Mouse (Mus musculus) hindbrain, embryonic 11.5 days (tissue): ENCODE measurements around the gene Gmnn. TPM values are rescaled to one million over a fixed set of nuclear protein-coding genes. Genes with fewer than 3 reads are reported as not detected.

Source experiments
- ATAC-seq: fragments of 200-750 bp; cut with Nextera tagmentation; 2 replicates; pipeline ENCODE4 v1.8.0; 2017; ENCODE audit warnings: mild to moderate bottlenecking, moderate TSS enrichment, moderate library complexity; ENCODE audit not compliant: low FRiP score
- DNase-seq: peaks from one replicate; pipeline ENCODE4 v3.0.0-alpha.2; 2015; ENCODE audit warnings: low spot score
- H3K27ac ChIP-seq: fragments of 300-500 bp; sonication (generic); 2 replicates; pipeline ENCODE4 v1.5.1; 2014; ENCODE audit warnings: mild to moderate bottlenecking, low read depth, low read length
- H3K27me3 ChIP-seq: fragments of 300-500 bp; sonication (generic); 2 replicates; pipeline ENCODE4 v1.6.1; 2014; ENCODE audit warnings: mild to moderate bottlenecking, low read length, moderate library complexity, mixed read lengths; ENCODE audit not compliant: control insufficient read depth, insufficient read depth
- H3K36me3 ChIP-seq: fragments of 300-500 bp; sonication (generic); 2 replicates; pipeline ENCODE4 v1.6.1; 2014; ENCODE audit warnings: mild to moderate bottlenecking, low read length, moderate library complexity, mixed read lengths; ENCODE audit not compliant: control insufficient read depth, insufficient read depth
- H3K4me1 ChIP-seq: fragments of 300-500 bp; sonication (generic); replicated peaks from 2 replicates; pipeline ENCODE4 v1.6.1; 2014; ENCODE audit warnings: low read length, mixed read lengths; ENCODE audit not compliant: control insufficient read depth, insufficient read depth
- H3K4me2 ChIP-seq: fragments of 300-500 bp; sonication (generic); replicated peaks from 2 replicates; pipeline ENCODE4 v1.6.1; 2014; ENCODE audit warnings: mild to moderate bottlenecking, low read depth, low read length
- H3K4me3 ChIP-seq: fragments of 300-500 bp; sonication (generic); 2 replicates; pipeline ENCODE4 v1.5.1; 2014; ENCODE audit warnings: low read depth, low read length
- H3K9ac ChIP-seq: fragments of 300-500 bp; sonication (generic); 2 replicates; pipeline ENCODE4 v1.6.1; 2014; ENCODE audit warnings: low read depth, low read length
- H3K9me3 ChIP-seq: fragments of 300-500 bp; sonication (generic); 2 replicates; pipeline ENCODE4 v1.6.1; 2016; ENCODE audit warnings: low read length; ENCODE audit not compliant: control insufficient read depth
- WGBS: fragments of 180-500 bp; shearing (Covaris S2); extraction: QIAGEN DNeasy Blood & Tissue Kit; methylation state at CpG from one replicate; pipeline ENCODE4 v1.1.7; 2014; 5-methylcytosine and 5-hydroxymethylcytosine counted together
- polyA plus RNA-seq: library from polyadenylated mRNA; unstranded; fragments of >200 nt; fragmentation: Nextera tagmentation; extraction: Ambion mirVana; gene quantifications from 2 replicates; pipeline ENCODE4 v1.2.1, GENCODE M21; 2014

The Gmnn gene
- polyA plus RNA-seq, 1 experiment from 2014 or later = 128 TPM

DNA sequence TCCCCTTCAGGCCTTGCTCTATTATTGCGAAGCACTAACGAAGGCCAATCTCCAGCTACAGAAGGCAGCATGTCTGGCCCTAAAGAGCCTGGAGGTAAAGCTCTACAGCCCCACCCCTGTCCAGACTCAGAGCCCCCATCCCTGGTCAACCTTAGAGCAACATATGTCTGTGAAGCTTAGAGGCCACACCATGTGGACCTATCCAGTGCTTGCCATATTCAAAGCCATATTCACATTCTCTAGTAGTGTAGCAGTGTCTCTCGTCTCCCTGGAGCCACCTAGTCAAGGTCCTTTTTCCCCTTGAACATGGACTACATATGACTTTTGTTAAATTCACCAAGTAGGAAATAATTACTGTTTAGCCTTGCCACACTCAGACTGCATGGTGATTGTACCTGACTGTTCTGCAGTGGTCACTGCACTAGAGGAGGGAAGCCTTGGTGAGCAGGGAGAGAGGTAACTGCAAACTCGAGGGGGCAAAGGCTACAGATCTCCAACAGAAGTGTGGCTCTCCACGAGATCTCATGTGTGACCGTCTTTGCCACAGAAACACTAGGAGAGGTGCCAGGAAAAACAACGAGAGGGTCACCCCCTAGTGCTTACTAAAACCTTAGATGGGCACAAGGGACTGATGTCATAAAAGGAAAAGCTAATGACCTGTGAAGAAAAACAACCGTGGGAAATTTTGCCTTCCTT, 37.9 kb downstream of the Gmnn start:
- 50% methylated on average over 8 of the region's 8 CpGs for WGBS
- ATAC-seq = no peak

DNA sequence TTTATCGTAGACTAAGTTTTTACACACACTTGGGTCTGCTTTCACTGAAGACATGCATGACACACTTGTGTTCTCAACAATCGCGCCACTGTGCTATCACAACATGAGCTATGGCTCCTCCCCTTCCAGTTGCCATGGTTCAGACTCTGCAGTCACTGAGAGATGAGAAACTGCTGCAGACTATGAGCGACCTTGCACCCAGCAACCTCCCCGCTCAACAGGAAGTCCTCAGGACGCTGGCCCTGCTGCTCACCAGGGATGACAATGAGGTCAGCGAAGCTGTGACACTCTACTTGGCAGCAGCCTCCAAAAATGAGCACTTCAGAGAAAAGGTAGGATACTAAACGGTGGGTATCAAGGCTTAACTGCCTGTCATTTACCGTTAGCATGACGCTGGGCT, 40.2 kb downstream of the Gmnn start:
- no peak overlapping the region for H3K4me3 ChIP-seq
- H3K4me2 ChIP-seq = no peak overlapping the region
- no peaks in the 10 kb centered on the region for H3K36me3 ChIP-seq
- no peaks in the 10 kb centered on the region for H3K27me3 ChIP-seq
- no peak overlapping the region for H3K9ac ChIP-seq
- no peaks in the 10 kb centered on the region for H3K4me1 ChIP-seq
- H3K9me3 ChIP-seq = no peaks in the 10 kb centered on the region
- H3K27ac ChIP-seq = no peak overlapping the region
- DNase-seq = no peak
- WGBS = 73% methylated on average over 10 of the region's 10 CpGs
- ATAC-seq = no peak

More for the DNA sequence above, 37.9 kb downstream of the Gmnn start:
- no peak for DNase-seq
- Histone ChIP-seq H3K4me2 (no peak overlapping the region), H3K4me3 (no peak overlapping the region), H3K27me3 (no peaks in the 10 kb centered on the region), H3K36me3 (no peaks in the 10 kb centered on the region), H3K9me3 (no peaks in the 10 kb centered on the region), H3K27ac (no peak overlapping the region), H3K4me1 (no peaks in the 10 kb centered on the region), H3K9ac (no peak overlapping the region)

DNA sequence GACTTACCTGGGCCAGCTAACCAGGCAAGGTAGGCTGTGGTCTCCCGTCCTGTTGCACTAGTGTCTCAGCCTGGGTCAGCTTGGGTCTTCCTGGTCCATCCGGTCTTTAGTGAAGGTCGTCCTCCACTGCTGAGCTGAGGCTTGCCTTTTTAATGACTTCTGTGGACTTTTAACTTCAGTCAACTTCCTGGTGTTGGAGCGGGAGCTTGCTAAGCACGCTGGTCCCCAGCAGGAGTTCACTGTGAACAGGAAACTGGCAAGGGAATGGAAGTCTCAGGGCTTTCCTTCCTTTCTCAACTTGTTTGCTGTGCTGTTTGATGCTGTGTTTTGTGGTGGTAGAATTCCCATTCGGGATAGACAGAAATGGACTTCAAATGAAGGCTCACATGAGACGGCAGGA, 44.0 kb downstream of the Gmnn start:
- H3K4me1 ChIP-seq = no peaks in the 10 kb centered on the region
- no peaks in the 10 kb centered on the region for H3K9me3 ChIP-seq
- ATAC-seq = no peak
- H3K4me2 ChIP-seq = no peak overlapping the region
- H3K27ac ChIP-seq = no peak overlapping the region
- H3K4me3 ChIP-seq = no peak overlapping the region
- H3K36me3 ChIP-seq = no peaks in the 10 kb centered on the region
- DNase-seq = no peak
- H3K9ac ChIP-seq = no peak overlapping the region
- H3K27me3 ChIP-seq = no peaks in the 10 kb centered on the region
- 75% methylated on average over 7 of the region's 7 CpGs for WGBS

DNA sequence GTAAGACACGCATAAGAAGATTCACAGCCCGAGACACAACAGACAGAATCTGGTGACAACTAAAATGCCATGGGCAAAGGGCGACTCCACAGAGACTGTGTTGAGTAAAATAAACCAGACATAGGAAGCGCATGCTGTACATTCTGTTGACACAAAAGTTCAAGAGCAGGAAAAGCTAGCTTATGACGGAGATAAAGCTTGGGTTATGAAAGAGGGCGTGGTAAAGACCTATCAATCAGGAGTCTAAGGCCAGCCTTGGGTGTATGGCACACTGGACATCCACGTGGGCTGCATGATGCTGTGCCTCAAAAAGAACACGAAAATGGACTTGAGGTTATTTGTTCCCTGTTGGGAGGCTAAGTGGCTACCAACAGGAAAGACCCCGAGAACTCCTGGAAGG, 45.3 kb downstream of the Gmnn start:
- H3K27ac ChIP-seq = no peak overlapping the region
- H3K36me3 ChIP-seq = no peaks in the 10 kb centered on the region
- no peaks in the 10 kb centered on the region for H3K27me3 ChIP-seq
- H3K4me3 ChIP-seq = no peak overlapping the region
- DNase-seq (no peak), ATAC-seq (no peak)
- no peak overlapping the region for H3K4me2 ChIP-seq
- H3K9me3 ChIP-seq = no peaks in the 10 kb centered on the region
- no peak overlapping the region for H3K9ac ChIP-seq
- 81% methylated on average over 9 of the region's 9 CpGs for WGBS
- no peaks in the 10 kb centered on the region for H3K4me1 ChIP-seq

- DNase-seq (no peak), ATAC-seq (no peak)
- 52% methylated on average over 5 of the region's 5 CpGs for WGBS
- Histone ChIP-seq H3K4me3 (no peak overlapping the region), H3K4me1 (no peaks in the 10 kb centered on the region), H3K27ac (no peak overlapping the region), H3K36me3 (no peaks in the 10 kb centered on the region), H3K27me3 (no peaks in the 10 kb centered on the region), H3K4me2 (no peak overlapping the region), H3K9ac (no peak overlapping the region), H3K9me3 (no peaks in the 10 kb centered on the region)
Observed at GRCm38 (mm10) chr13:24715601-24716000, 46.1 kb downstream of the Gmnn start.

DNA sequence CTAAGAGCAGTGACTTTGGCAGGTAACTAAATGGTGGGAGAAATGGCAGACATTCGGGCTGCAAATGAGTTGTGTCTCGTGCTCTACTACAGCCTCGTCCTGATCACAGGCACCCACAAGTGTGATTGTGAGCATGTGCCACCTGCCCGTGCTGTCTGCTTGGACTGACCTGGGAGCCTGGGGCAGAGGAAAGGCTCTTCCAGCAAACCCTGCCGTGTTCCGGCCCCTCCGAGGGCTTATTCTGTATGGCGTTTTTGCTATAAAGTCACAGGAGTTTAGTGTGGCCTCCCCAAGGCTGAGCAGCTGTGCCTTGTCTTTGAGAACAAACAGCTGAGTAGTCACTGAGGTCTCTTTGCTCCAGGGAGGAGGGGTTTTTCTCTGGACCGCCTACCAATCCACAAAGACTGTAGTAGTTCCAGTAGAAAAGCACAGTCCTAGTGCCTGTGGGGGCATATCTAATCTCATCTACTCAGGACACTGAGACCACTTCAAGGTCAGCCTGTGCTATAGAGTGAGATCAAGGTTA, 47.3 kb downstream of the Gmnn start:
- H3K4me2 ChIP-seq = no peak overlapping the region
- no peak overlapping the region for H3K9ac ChIP-seq
- ATAC-seq (no peak), DNase-seq (no peak)
- no peak overlapping the region for H3K4me3 ChIP-seq
- no peak overlapping the region for H3K27ac ChIP-seq
- H3K36me3 ChIP-seq = no peaks in the 10 kb centered on the region
- no peaks in the 10 kb centered on the region for H3K4me1 ChIP-seq
- 87% methylated on average over 9 of the region's 9 CpGs for WGBS
- no peaks in the 10 kb centered on the region for H3K27me3 ChIP-seq
- no peaks in the 10 kb centered on the region for H3K9me3 ChIP-seq

DNA sequence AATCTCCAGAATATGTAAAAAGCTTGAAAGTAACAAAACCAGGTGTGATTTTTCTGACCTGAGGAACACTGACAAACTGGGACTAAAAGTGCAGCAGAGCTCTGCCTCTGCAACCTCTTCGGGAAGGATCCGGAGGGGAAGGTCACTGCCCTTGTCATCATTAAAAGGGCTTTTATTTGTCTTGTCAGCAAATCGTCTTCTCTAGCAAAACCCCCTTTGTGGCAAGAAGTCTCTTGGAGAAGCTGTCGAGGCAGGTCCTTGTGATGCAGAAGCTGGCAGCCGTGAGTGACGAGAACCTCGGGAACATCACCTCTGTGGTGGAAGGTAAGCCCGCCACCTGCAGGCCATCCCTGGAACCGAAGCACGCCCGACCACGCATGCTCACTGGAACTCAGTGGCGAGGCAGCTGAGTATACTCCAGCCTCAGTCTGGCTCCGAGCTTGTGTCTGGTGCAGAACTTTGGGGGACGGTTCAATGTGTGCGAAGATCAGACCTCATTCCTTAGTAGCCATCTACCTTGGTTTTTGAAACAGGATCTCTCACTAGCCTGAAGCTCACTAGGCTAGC, 48.2 kb downstream of the Gmnn start:
- no peaks in the 10 kb centered on the region for H3K9me3 ChIP-seq
- H3K36me3 ChIP-seq = no peaks in the 10 kb centered on the region
- 7% methylated on average over 16 of the region's 16 CpGs for WGBS
- DNase-seq = peak; percentile 90
- H3K4me1 ChIP-seq = no peaks in the 10 kb centered on the region
- no peaks in the 10 kb centered on the region for H3K27me3 ChIP-seq
- ATAC-seq = peak; percentile 78
- H3K9ac ChIP-seq = no peak overlapping the region
- H3K27ac ChIP-seq = no peak overlapping the region
- no peak overlapping the region for H3K4me3 ChIP-seq
- peak overlapping the region; percentile 16 for H3K4me2 ChIP-seq

GRCm38 (mm10) chr13:24712581-24713130, 49.1 kb downstream of the Gmnn start:
- DNase-seq (no peak), ATAC-seq (no peak)
- Histone ChIP-seq H3K4me1 (no peaks in the 10 kb centered on the region), H3K9me3 (no peaks in the 10 kb centered on the region), H3K27me3 (no peaks in the 10 kb centered on the region), H3K4me2 (no peak overlapping the region), H3K36me3 (no peaks in the 10 kb centered on the region), H3K9ac (no peak overlapping the region), H3K27ac (no peak overlapping the region), H3K4me3 (no peak overlapping the region)
- 88% methylated on average over 7 of the region's 7 CpGs for WGBS

DNA sequence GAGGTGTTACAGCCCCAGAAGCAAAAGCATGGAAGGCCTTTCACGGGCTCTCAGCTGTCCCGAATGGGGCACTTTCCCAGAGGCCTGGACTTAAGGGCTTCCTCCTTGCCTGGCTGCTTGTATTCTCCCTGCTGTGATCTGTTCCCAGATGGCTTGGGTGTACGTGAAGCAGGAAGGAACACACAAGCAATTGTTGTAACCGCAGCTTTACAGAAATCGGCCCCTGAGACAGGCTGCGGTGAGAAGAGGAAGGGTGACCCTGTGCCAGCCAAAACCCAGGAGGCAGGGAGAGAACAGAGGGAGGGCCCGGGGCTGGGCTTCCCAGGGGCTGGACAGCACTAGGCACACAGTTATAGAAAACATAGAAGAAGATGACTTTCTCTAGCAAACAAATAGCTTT, 50.8 kb downstream of the Gmnn start:
- Histone ChIP-seq H3K27me3 (no peaks in the 10 kb centered on the region), H3K9ac (no peak overlapping the region), H3K4me1 (no peaks in the 10 kb centered on the region), H3K4me2 (no peak overlapping the region), H3K27ac (no peak overlapping the region), H3K36me3 (no peaks in the 10 kb centered on the region), H3K4me3 (no peak overlapping the region), H3K9me3 (no peaks in the 10 kb centered on the region)
- 69% methylated on average over 7 of the region's 7 CpGs for WGBS
- DNase-seq (no peak), ATAC-seq (no peak)
